Mouse (Mus musculus): ENCODE results near the gene Lat.
"Not testable (repeated sequence)": the region's sequence is repeated elsewhere in the genome, so short reads cannot be mapped to it uniquely, and the experiment has no call there.

The Lat gene

GRCm38 (mm10) chr7:126332691-126333090 is 36.7 kb downstream of the Lat start:
- no peak for DNase-seq (ENCODE audit: low spot score in 2 of 2)

GRCm38 (mm10) chr7:126330693-126331092 is 38.7 kb downstream of the Lat start:
- DNase-seq (ENCODE audit: low spot score in 2 of 2): no peak

GRCm38 (mm10) chr7:126329907-126330645 is 39.3 kb downstream of the Lat start:
- DNase-seq (ENCODE audit: low spot score in 2 of 2): no peak

- not testable (repeated sequence) for DNase-seq (ENCODE audit: low spot score in 2 of 2)
These were observed 40.5 kb downstream of the Lat start for GRCm38 (mm10) chr7:126328848-126329247.

GRCm38 (mm10) chr7:126325576-126326273 is 43.6 kb downstream of the Lat start:
- DNase-seq (ENCODE audit: low spot score in 2 of 2): not testable (repeated sequence)

GRCm38 (mm10) chr7:126324791-126325190 is 44.6 kb downstream of the Lat start:
- no peak for DNase-seq (ENCODE audit: low spot score in 2 of 2)

GRCm38 (mm10) chr7:126323729-126324128 is 45.6 kb downstream of the Lat start:
- DNase-seq (ENCODE audit: low spot score in 2 of 2): peak; percentile 76 to 84

DNA sequence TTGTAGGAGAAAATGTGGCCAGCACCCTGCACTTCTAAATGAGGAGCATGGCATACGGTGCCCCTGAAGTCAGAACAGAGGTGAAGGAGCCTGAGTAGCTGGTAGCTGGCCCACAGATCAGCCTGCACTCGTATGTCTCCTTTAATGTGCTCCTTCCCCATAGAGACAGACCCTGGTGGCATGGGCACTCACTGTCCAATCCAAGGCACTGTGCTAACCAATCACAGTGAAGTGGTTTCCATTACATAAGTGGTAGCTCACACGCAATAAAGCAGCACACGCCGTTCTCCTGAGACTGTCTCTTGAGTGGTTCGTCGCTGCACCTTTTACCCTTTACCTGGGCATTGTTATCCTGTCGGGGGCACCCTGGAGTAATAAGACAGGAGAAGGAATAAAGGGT is 55.1 kb downstream of the Lat start:
- no peak for DNase-seq (ENCODE audit: low spot score in 2 of 2)

Data from frontal cortex, postnatal 25 days (tissue).